Mouse (Mus musculus) lung, postnatal 14 days (tissue): ENCODE results near the gene Gna15.
A peak's percentile ranks its signal among the peaks of the same experiment; 100 is the strongest.

ENCODE experiments used
- DNase-seq: peaks from one replicate; pipeline ENCODE4 v3.0.0; 2021

Gene Gna15

GRCm38 (mm10) chr10:81494260-81495041 is 29.6 kb downstream of the Gna15 start:
- DNase-seq = no peak

- no peak for DNase-seq
Observed at GRCm38 (mm10) chr10:81493601-81494220, 30.3 kb downstream of the Gna15 start.

- no peak for DNase-seq
Observed at GRCm38 (mm10) chr10:81492606-81493240, 31.3 kb downstream of the Gna15 start.

- DNase-seq = no peak
Observed at GRCm38 (mm10) chr10:81491018-81491417, 33.0 kb downstream of the Gna15 start.

GRCm38 (mm10) chr10:81489941-81490340 is 34.1 kb downstream of the Gna15 start:
- DNase-seq = no peak

GRCm38 (mm10) chr10:81488081-81488480 is 35.9 kb downstream of the Gna15 start:
- no peak for DNase-seq

- no peak for DNase-seq
Observed at GRCm38 (mm10) chr10:81486496-81486895, 37.5 kb downstream of the Gna15 start.

- no peak for DNase-seq
Observed at GRCm38 (mm10) chr10:81485479-81486018, 38.5 kb downstream of the Gna15 start.

GRCm38 (mm10) chr10:81485060-81485449 is 39.0 kb downstream of the Gna15 start:
- no peak for DNase-seq

GRCm38 (mm10) chr10:81484441-81485059 is 39.5 kb downstream of the Gna15 start:
- DNase-seq = no peak

- DNase-seq = no peak
Observed at GRCm38 (mm10) chr10:81483983-81484382, 40.0 kb downstream of the Gna15 start.

GRCm38 (mm10) chr10:81482533-81482889 is 41.5 kb downstream of the Gna15 start, which contains the start of gene Celf5:
Gene Celf5 (minus strand): TSS chr10:81482709.
- DNase-seq = peak; percentile 60

- no peak for DNase-seq
Observed at GRCm38 (mm10) chr10:81481605-81482532, 42.2 kb downstream of the Gna15 start.

- no peak for DNase-seq
Observed at GRCm38 (mm10) chr10:81474461-81474860, 49.6 kb downstream of the Gna15 start.

GRCm38 (mm10) chr10:81473003-81473451 is 51.0 kb downstream of the Gna15 start:
- DNase-seq = no peak

GRCm38 (mm10) chr10:81472403-81473002 is 51.5 kb downstream of the Gna15 start:
- DNase-seq = no peak

GRCm38 (mm10) chr10:81470454-81470853 is 53.6 kb downstream of the Gna15 start:
- no peak for DNase-seq

GRCm38 (mm10) chr10:81469253-81469652 is 54.8 kb downstream of the Gna15 start:
- DNase-seq = no peak

GRCm38 (mm10) chr10:81467670-81468235 is 56.3 kb downstream of the Gna15 start:
- DNase-seq = no peak

GRCm38 (mm10) chr10:81466881-81467280 is 57.1 kb downstream of the Gna15 start:
- no peak for DNase-seq

GRCm38 (mm10) chr10:81466066-81466465 is 58.0 kb downstream of the Gna15 start:
- no peak for DNase-seq
